In the genomic region with DNA sequence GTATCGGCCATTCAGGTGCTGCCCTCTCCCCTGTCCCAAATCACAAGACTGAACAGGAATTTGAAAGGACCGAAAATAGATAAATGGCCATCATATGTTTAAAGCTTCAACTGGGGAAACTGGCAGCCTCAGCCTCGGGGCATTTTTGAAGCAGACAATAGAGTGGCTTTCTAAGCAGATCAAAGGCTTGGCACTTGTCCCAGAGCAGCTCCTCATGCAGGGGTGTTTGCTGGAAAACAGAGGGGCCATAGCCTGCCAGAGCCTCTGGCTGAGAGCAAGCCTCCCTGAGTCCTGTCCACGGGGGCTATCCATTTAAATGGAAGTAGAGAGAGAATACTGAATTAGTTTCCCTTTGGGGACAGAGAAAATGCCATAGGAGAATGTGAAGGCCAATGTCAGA, we compare ENCODE assay signal across 10 mouse cellular contexts.
DNase-seq lines count a peak whose midpoint lies in the region; ATAC-seq and TF ChIP-seq lines count a peak whose summit lies in the region.
"Had no signal": no experiment of that assay in that cellular context is flagged by ENCODE, and none has a peak within 500 bp of the region (broad histone marks: within the 10 kb centered on the region; RNA-seq: fewer than 3 reads in every experiment).

No protein-coding gene starts in this region.

- no peak overlapping the region for H3K4me2 ChIP-seq in lung, embryonic 14.5 days
- no peak overlapping the region for H3K4me2 ChIP-seq in forebrain, embryonic 14.5 days (ENCODE audit: low read length)
- H3K4me2 ChIP-seq in midbrain, embryonic 15.5 days: no peak overlapping the region

- no peaks in the 10 kb centered on the region for H3K9me3 ChIP-seq in lung, embryonic 14.5 days (ENCODE audit: low read depth, low read length)
- no peaks in the 10 kb centered on the region for H3K9me3 ChIP-seq in forebrain, embryonic 14.5 days (replicated peaks; ENCODE audit: control insufficient read depth, low read length)
- no peaks in the 10 kb centered on the region for H3K9me3 ChIP-seq in midbrain, embryonic 15.5 days

- TF ChIP-seq CTCF in lung, embryonic 14.5 days (IDR thresholded peaks at IDR 0.05; ENCODE audit: low read depth): no peak
- no peak for TF ChIP-seq CTCF in thymus, adult 2 months (IDR thresholded peaks at IDR 0.05; ENCODE audit: borderline replicate concordance, control insufficient read depth, extremely low read depth, insufficient read depth, low read length, poor library complexity)

- DNase-seq in lung, embryonic 14.5 days: peak; percentile 56
- DNase-seq in lung, postnatal 14 days: no peak
- peak; percentile 7 for DNase-seq in embryo, embryonic 11.5 days (ENCODE audit: low read depth, low spot score)
- peak; percentile 88 for DNase-seq in forebrain, embryonic 14.5 days (ENCODE audit: low spot score)
- DNase-seq in frontal cortex, postnatal 36 days (ENCODE audit: low spot score in 2 of 2): no peak
- no peak for DNase-seq in thymus, adult 2 months
- DNase-seq: cerebellum, adult 8-10 months; kidney, postnatal 36 days had no signal

- H3K27me3 ChIP-seq in lung, embryonic 14.5 days (ENCODE audit: insufficient read depth, low read length): no peaks in the 10 kb centered on the region
- no peaks in the 10 kb centered on the region for H3K27me3 ChIP-seq in forebrain, embryonic 14.5 days (replicated peaks; ENCODE audit: control insufficient read depth, insufficient read depth, low read length)
- no peaks in the 10 kb centered on the region for H3K27me3 ChIP-seq in midbrain, embryonic 15.5 days (replicated peaks)
- H3K27me3 ChIP-seq in thymus, adult 2 months (ENCODE audit: control insufficient read depth, insufficient read depth, low read length): no peaks in the 10 kb centered on the region

- TF ChIP-seq POLR2A in thymus, adult 2 months (IDR thresholded peaks at IDR 0.05; ENCODE audit: control insufficient read depth, extremely low read depth, insufficient read depth, low read length, poor library complexity): no peak

- no peak overlapping the region for H3K4me3 ChIP-seq in lung, embryonic 14.5 days (ENCODE audit: low read depth, low read length)
- H3K4me3 ChIP-seq in forebrain, embryonic 14.5 days (ENCODE audit: low read depth, low read length): no peak overlapping the region
- H3K4me3 ChIP-seq in midbrain, embryonic 15.5 days: no peak overlapping the region
- H3K4me3 ChIP-seq in thymus, adult 2 months (ENCODE audit: control insufficient read depth, insufficient read depth, low read length): no peak overlapping the region
- H3K4me3 ChIP-seq: myocyte had no signal

- no peak for ATAC-seq in lung, embryonic 14.5 days (ENCODE audit: insufficient read depth)
- ATAC-seq in forebrain, embryonic 14.5 days: peak; percentile 58; the same call in 1 of the 2 replicates
- ATAC-seq in midbrain, embryonic 15.5 days (replicated peaks): peak; percentile 65; the same call in 1 of the 2 replicates

- no peak overlapping the region for H3K9ac ChIP-seq in lung, embryonic 14.5 days
- no peak overlapping the region for H3K9ac ChIP-seq in forebrain, embryonic 14.5 days (ENCODE audit: low read length)
- H3K9ac ChIP-seq in midbrain, embryonic 15.5 days: no peak overlapping the region

- H3K36me3 ChIP-seq in lung, embryonic 14.5 days (ENCODE audit: insufficient read depth): no peaks in the 10 kb centered on the region
- no peaks in the 10 kb centered on the region for H3K36me3 ChIP-seq in forebrain, embryonic 14.5 days (ENCODE audit: control insufficient read depth, insufficient read depth, low read length)
- H3K36me3 ChIP-seq in midbrain, embryonic 15.5 days (replicated peaks): no peaks in the 10 kb centered on the region
- no peaks in the 10 kb centered on the region for H3K36me3 ChIP-seq in thymus, adult 2 months (ENCODE audit: control insufficient read depth, insufficient read depth, low read length)

- WGBS in lung, embryonic 14.5 days: 37% methylated on average over 4 of the region's 4 CpGs
- 6% methylated on average over 4 of the region's 4 CpGs for WGBS in forebrain, embryonic 14.5 days
- WGBS in midbrain, embryonic 15.5 days: 10% methylated on average over 4 of the region's 4 CpGs
- 57% methylated on average over 4 of the region's 4 CpGs for whole genome bisulfite sequencing in thymus, adult 2 months

- H3K4me1 ChIP-seq in lung, embryonic 14.5 days (ENCODE audit: insufficient read depth): no peaks in the 10 kb centered on the region
- no peaks in the 10 kb centered on the region for H3K4me1 ChIP-seq in forebrain, embryonic 14.5 days (ENCODE audit: control insufficient read depth, insufficient read depth, low read length)
- H3K4me1 ChIP-seq in midbrain, embryonic 15.5 days: peaks cover 9% of the 10 kb centered on the region
- no peaks in the 10 kb centered on the region for H3K4me1 ChIP-seq in thymus, adult 2 months (replicated peaks; ENCODE audit: control insufficient read depth, insufficient read depth, low read length)

- no peak overlapping the region for H3K27ac ChIP-seq in lung, embryonic 14.5 days (ENCODE audit: low read depth)
- no peak overlapping the region for H3K27ac ChIP-seq in forebrain, embryonic 14.5 days (ENCODE audit: low read depth, low read length)
- H3K27ac ChIP-seq in midbrain, embryonic 15.5 days: peak overlapping the region; percentile 24; the same call in 1 of the 2 replicates
- H3K27ac ChIP-seq in thymus, adult 2 months (ENCODE audit: control insufficient read depth, insufficient read depth, low read length): no peak overlapping the region

Comparison
In these comparisons a context has a peak if more than half of its experiments do, and no peak if none do; other contexts are left out.
1. DNase-seq: peak in lung, embryonic 14.5 days (single experiment), embryo, embryonic 11.5 days (single experiment) and forebrain, embryonic 14.5 days (single experiment); none in lung, postnatal 14 days (single experiment), frontal cortex, postnatal 36 days (0 of 2) and thymus, adult 2 months (single experiment).